Mouse (Mus musculus) liver, adult (tissue): ENCODE results near the gene Dusp1.
A peak's percentile ranks its signal among the peaks of the same experiment; 100 is the strongest.

Experiments
- GATA4 ChIP-seq: IDR thresholded peaks from 2 replicates; pipeline ENCODE4 v1.6.1; 2014; ENCODE audit warnings: mild to moderate bottlenecking, low read length; ENCODE audit not compliant: insufficient replicate concordance

Gene Dusp1

GRCm38 (mm10) chr17:26506997-26507871 lies 54.7 kb downstream of the Dusp1 start:
- TF ChIP-seq GATA4 = no peak

- no peak for TF ChIP-seq GATA4
These were observed 55.8 kb downstream of the Dusp1 start for GRCm38 (mm10) chr17:26506031-26506641.

- TF ChIP-seq GATA4 = no peak
These were observed 56.7 kb downstream of the Dusp1 start for GRCm38 (mm10) chr17:26505181-26505581.

- peak; percentile 43; the same call in 1 of the 2 replicates for TF ChIP-seq GATA4
These were observed 57.8 kb downstream of the Dusp1 start for GRCm38 (mm10) chr17:26503981-26504671.

GRCm38 (mm10) chr17:26502808-26503671 lies 58.9 kb downstream of the Dusp1 start:
- TF ChIP-seq GATA4 = 0 out of 2 replicates have a peak, but pooled peaks have one; percentile 53

- TF ChIP-seq GATA4 = no peak
These were observed 60.1 kb downstream of the Dusp1 start for GRCm38 (mm10) chr17:26501826-26502225.

- TF ChIP-seq GATA4 = no peak
These were observed 63.3 kb downstream of the Dusp1 start for GRCm38 (mm10) chr17:26498626-26499025.

GRCm38 (mm10) chr17:26497416-26497923 lies 64.5 kb downstream of the Dusp1 start:
- no peak for TF ChIP-seq GATA4

GRCm38 (mm10) chr17:26494642-26495468 lies 67.1 kb downstream of the Dusp1 start:
- TF ChIP-seq GATA4 = peak; percentile 56; the same call in 1 of the 2 replicates

- TF ChIP-seq GATA4 = no peak
These were observed 69.7 kb downstream of the Dusp1 start for GRCm38 (mm10) chr17:26492246-26492645.

- TF ChIP-seq GATA4 = no peak
These were observed 71.0 kb downstream of the Dusp1 start for GRCm38 (mm10) chr17:26490910-26491309.

GRCm38 (mm10) chr17:26490072-26490471 lies 71.9 kb downstream of the Dusp1 start:
- TF ChIP-seq GATA4 = no peak

- TF ChIP-seq GATA4 = no peak
These were observed 73.1 kb downstream of the Dusp1 start for GRCm38 (mm10) chr17:26488711-26489403.
